Mouse (Mus musculus) urinary bladder, adult 2 months (tissue): ENCODE data around the gene Stk35. TPM values are rescaled to one million over a fixed set of nuclear protein-coding genes. Genes with fewer than 3 reads are reported as not detected.
"Not testable (repeated sequence)": the region's sequence is repeated elsewhere in the genome, so short reads cannot be mapped to it uniquely, and the experiment has no call there.

Experiments used
- DNase-seq: peaks from one replicate; pipeline ENCODE4 v3.0.0; 2022; ENCODE audit warnings: low spot score
- polyA plus RNA-seq: library from polyadenylated mRNA; depleted of rRNA; stranded (reverse); fragments of >200 nt; gene quantifications from 2 replicates; pipeline ENCODE4 v1.2.3, GENCODE M21; 2012; rRNA removed

The Stk35 gene
- polyA plus RNA-seq, 1 experiment: 21.6 TPM

DNA sequence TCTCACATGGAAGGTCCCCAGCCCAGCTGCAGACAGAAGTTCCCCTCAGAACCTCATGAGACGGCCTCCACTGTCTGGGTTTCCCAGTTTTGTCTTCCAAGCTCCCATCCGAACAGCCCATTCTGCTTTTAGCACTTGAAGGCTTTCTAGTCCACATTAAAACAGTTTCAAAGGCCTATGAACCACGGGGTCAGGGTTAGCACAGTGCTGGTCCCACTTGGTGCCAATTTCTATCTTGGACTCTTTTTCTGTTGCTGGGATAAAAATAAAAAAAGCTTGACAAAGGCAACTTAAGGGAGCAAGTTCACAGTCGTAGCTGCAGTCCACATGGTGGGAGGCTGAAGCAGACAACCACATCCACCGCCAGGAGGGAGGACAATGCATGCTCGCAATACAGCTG is 34.6 kb downstream of the Stk35 start:
- DNase-seq: no peak

DNA sequence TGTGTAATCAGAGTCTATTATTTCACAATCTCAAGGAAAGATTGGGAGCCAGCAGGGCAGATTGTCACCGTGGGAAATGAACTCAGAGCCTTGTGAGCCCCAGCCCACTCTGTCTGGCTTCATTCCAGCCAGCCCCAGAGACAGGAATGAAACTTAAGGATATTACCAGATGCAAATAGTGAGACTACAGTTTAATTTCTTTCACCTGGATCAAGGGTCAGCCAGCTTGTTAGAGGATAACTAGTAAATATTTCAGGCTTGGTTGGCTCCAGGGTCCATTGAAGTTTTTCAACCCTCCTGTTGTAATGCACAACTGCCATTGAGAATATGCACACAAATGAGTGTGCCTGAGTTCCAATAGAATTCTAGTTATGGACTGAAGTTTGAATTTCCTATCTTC is 36.6 kb downstream of the Stk35 start:
- DNase-seq: no peak

DNA sequence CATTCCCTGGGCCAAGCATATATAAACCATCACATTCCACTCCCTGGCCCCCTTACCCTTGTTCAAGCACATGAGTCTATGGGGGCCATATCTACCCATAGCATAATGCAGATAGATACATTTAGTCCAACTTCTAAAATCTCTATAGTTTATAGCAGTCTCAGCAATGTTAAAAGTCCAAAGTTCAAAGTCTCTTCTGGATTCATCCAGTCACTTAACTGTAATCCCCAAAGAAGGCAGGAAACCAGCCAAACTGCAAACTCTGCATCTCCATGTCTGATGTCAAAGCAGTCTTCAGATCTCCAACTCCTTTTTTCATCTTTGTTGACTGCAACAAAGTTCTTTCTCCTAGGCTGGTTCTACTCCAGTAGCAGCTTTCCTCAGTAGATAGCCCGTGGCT is 38.0 kb downstream of the Stk35 start:
- no peak for DNase-seq

DNA sequence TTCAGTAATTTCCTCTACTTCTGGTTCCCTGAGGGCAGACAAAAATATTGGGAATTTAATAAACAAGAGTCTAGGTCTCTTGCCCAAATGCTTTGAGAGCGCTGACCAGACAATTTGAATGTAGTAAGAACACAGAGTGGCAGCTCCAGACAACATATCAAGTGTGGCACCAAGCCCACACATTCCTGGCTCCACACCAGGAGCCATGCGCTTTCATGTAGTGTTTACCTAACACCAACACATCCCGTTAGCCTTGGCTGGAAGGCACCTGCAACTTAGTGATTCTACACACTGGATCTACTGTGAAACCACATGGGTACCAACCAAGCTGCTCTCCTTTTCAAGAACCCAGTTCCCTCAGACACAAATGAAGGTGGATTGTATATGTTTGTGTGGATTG is 45.5 kb downstream of the Stk35 start:
- no peak for DNase-seq

DNA sequence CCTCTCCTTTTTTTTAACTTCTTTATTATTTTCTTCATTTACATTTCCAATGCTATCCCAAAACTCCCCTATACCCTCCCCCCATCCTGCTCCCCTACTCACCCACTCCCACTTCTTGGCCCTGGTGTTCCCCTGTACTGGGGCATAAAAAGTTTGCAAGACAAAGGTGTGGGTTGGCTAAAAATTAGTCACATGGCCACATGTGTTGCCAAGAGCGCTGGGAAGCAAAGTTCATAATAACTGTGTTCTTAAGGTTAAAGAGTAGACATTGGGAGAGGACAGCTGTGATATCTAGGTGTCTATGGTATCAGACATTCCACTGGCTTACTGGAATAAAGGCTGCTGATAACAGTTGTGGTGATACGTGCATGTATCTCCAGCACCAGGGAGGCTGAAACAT is 46.2 kb downstream of the Stk35 start:
- no peak for DNase-seq

DNA sequence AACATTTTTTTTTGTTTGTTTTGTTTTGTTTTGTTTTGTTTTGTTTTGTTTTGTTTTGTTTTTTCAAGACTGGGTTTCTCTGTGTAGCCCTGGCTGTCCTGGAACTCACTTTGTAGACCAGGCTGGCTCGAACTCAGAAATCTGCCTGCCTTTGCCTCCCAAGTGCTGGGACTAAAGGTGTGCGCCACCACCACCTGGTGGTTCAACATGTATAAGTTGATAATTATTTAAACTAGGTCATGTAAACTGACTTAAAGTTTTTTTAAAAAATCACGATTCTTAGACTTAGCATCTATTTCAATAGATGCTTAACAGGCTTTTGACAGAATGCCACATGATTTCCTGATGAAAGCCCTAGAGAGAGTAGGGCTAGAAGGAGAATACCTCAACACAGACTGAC is 48.8 kb downstream of the Stk35 start:
- DNase-seq: not testable (repeated sequence)

DNA sequence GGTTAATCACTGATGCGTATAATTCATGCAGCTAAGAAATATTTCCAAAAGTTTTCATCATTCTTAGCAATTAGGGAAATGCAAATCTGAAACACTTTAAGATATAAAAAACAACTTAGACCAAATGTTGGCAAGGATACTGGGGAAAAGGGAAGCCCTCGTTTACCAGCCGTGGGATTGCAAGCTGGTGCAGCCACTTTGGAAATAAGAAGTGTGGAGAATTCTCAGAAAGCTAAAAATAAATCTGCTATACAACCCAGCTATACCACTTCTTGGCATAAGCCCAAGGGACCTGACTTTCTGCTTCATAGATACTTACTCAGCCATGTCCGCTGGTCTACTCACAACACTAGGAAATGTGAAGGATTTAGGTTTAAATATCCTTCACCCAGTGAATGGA is 51.2 kb downstream of the Stk35 start:
- no peak for DNase-seq

DNA sequence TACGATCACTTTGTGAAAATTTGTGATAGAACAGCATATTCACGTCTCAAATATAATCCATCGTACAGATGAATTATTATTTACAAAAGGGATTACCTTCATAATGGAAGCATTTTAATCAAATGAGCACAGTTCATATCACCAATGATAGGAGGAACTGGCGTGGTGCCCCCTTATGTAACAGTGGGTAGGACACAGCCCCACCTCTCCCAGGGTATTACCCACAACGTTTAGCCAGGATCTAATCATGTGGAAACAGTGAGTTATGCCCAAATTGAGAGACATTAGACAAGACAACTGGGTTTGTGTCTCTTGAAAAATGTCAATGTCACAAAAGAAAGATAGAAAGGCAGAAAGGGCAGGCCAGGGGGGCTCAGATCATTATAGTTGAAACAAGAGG is 62.9 kb downstream of the Stk35 start:
- DNase-seq: no peak

DNA sequence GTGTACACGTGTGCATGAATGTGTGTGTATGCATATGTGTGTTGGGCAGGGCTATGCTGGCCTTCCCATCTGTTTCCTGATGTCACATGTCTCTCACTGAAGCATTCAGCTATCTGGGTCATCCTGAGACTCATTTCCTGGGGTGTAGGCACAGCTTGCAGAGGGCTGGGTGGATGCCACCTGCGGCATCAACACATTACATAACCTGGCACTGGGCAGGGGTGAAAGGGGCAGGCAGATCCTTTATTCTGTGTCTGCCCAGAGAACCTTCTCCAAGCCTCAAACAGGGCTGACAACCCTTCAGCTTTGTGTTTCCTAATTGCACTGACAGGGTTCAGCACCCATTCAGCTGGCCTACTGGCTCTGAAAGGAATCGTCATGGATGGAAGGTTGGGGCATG is 64.6 kb downstream of the Stk35 start:
- no peak for DNase-seq

DNA sequence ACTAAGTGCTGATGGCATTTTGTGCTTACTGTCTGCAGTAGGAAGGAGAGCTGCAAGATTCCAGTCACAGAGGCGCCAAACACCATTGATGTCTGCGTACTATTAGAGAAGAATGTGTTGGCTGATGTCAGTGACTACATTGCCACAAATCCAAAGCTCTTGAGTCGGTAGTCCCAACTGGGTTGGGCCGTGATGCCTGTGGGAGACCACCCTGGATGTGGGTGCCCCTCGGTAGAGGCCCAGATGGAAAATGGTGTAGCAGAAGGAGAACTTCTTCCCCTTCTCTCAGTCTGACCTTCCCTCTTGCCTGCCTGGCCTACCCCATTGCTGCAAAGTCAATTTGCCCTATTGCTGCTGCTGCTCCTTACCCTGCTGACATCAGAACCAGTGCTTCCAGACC is 68.8 kb downstream of the Stk35 start:
- DNase-seq: no peak

DNA sequence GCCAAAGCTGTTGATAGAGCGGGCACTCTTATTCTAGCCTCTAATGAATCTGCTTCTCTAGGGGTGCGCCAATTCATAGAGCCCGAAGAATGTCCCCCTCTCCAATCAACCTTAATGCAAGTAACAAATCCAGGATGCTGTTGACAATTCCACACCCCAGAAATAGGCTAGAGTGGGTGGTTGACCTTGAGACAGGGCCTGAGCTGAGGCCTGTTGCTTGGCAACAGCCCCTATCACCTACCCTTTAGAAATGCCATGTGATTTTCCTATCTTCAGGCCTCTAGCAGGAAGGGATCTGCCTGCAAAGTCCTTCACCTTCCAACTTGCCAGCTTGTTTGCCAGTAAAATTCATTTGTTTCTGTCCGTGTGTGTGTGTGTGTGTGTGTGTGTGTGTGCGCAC is 70.9 kb downstream of the Stk35 start:
- DNase-seq: no peak

DNA sequence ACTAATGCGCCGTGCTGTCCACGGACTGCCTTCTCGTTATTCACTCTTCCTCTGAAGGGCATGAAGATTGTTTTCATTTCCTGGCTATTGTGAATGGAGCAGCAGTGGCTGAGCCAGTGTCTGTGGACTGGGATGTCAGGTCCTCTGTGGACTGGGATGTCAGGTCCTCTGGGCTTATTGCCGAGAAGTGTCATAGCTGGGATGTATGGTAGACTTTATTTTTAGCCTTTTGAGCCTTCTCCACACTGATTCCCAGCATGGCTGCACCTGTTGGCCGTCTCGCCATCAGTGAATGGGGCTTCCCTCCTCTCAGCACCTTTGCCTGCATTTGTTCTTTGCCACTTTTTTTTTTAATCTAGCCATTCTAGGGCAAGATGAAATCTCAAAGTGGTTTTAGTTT is 71.8 kb downstream of the Stk35 start:
- no peak for DNase-seq

DNA sequence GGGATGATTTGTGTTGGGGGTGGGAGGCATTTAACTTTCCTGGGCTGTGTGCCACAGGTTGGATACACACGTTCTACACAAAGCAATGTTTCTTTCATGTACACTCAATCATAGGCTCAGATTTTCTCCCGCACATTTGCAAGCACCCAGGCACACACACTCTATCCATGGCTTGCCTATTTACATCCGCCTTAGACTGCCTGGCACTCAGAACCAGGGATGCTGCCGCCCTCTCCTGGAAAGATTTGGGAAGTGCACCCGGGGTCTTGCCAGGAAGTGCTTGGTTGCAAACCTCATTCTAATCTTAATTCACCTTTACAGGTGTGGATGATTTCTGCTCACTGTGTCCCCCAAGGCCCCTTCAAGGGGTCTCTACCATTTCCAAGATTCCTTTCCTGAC is 73.2 kb downstream of the Stk35 start:
- peak; percentile 61 for DNase-seq

DNA sequence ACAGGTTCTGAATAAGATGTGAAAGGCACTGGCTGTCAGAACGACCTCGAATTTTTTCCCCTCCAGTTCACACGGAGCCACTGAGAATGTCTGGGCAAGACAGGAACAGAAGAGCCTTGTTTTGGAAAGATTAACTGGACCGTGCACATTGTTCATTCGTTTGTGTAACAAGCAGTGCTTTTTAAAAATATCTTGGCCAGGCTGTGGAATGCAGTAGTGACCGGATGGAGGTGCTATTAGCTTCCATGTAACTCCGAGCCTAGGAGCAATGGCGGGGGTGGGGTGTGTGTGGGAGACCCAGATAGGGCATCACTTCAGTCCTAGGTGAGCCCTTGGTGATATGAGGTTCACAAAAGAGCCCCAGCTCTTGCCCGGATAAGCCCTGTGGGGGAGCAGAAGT is 73.8 kb downstream of the Stk35 start:
- no peak for DNase-seq

DNA sequence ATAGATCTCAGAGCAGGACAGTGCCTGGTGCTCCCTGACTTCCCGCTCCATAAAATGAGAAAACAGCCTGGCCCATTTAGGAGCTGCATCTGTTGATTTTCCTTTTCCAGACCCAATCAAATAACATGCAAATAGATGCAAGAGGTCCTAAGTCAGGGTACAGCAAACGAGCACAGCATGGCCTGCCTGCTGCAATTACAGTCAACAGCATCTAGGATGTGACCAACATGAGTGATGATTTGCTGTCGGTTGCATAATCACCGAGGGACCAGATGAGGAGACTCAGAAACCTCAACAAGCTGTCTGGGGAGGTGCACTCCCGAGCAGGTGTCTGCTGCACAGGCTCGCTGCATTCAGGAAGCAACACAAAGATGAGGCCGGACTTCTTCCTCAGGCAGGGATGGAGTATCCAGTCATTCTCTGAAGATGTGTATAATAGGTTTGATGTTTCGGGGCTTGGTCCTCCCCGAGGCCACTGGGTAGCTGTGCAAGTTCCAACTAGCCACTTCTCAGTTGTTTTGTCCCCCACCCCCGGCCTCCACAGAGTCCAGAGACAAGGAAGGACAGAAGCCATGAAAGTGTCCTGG is 74.3 kb downstream of the Stk35 start:
- DNase-seq: no peak

DNA sequence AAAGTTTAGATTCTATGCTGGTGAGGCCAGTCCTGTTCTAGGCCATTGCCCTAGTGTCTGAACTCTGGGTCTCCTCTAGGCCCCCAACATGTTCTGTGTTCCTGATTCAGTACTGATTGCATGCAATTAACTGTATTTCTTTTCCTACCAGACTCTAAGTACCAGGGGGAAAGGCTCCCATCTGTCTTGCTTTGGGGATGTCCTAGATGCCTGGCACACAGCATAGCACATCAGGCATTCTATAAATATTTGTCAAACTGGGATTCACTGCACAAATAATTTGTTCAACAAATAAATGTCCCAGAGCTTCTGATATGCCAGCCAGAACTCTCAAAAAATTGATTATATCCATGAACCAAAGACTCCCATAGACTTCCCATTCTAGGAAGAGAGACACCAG is 76.6 kb downstream of the Stk35 start:
- DNase-seq: no peak

DNA sequence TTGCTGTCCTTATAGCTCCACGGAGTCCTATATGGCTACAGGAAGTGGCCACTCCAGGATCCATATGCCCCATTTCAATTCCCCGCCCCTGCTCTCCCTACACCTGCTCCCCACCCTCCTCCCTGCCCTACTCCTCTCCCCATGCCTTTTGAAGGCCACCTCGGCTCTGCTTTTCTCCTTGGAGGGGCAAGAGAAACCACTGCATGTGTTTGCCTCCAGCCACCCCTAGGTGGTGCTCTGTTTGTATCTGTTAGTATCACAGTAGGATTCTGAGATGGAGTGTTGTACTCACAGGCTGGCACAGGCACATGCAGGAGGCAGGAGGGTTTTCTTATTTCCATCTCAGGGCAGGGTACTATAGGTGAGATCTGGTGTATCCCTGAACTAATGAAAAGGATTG is 79.5 kb downstream of the Stk35 start:
- no peak for DNase-seq

DNA sequence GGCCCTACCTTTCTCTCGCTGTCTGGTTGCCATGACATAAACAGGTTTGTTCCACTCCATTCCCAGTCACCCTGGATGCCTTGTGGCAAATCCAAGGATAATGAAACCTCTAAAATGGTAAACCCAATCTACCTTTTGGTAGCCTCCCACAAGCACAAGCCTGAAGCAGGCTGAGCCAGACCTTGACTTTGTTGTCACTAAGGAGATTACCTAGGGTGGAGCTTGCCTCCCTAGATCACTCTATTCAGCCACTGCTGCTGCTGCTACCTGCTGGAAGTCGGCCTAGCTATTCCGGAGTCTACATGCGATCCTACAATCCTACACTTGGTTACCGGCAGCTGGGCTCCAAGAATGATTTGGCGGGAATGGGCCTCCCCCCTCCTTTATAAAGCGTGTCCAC is 79.9 kb downstream of the Stk35 start:
- no peak for DNase-seq

DNA sequence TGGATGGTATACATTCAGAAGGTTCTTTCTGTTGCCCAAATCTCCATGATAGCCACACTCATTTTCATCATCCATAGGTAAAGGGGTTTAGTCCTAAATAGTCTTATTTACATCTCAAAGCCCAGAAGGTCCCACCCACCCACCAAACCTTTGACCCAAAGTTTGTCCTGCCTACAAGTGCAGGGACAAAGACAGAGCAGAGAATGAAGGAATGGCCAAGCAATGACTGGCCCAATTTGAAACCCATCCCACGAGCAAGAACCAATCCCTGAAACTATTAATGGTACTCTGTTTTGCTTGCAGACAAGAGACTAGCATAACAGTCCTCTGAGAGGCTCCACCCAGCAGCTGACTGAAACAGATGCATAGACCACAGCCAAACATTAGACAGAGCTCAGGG is 81.6 kb downstream of the Stk35 start:
- DNase-seq: no peak

Other genes starting within 250 kb of the Stk35 start
- 38.3 and 39.3 TPM in 2 replicates for gene Sirpa, start 207.7 kb upstream of the Stk35 start, polyA plus RNA-seq
- not detected in 2 replicates for gene Pdyn, start 100.7 kb upstream of the Stk35 start, polyA plus RNA-seq
- 3.7 and 3.8 TPM in 2 replicates for gene Tgm3, start 211.8 kb downstream of the Stk35 start, polyA plus RNA-seq